Mouse (Mus musculus): Measurements from ENCODE around the gene Rab20.

- no peak for TF ChIP-seq POLR2A (IDR thresholded peaks at IDR 0.05; ENCODE audit: low read depth, low read length)
- no peak for TF ChIP-seq CTCF (IDR thresholded peaks at IDR 0.05; ENCODE audit: extremely low read depth, insufficient read depth, insufficient read length, insufficient replicate concordance)
Measured at GRCm38 (mm10) chr8:11475876-11476275, 2.6 kb downstream of the Rab20 start.

All from spleen, adult 2 months (tissue).